Mouse (Mus musculus): ENCODE data around the gene Reps2. TPM values are rescaled to one million over a fixed set of nuclear protein-coding genes. Genes with fewer than 3 reads are reported as not detected.

Gene Reps2
- 0.80 and 0.84 TPM in 2 replicates for polyA plus RNA-seq (2015; fragmentation: Nextera tagmentation; extraction: Ambion mirVana)

GRCm38 (mm10) chrX:162643091-162643788 is at the start of gene Reps2:
Reps2 (minus strand) TSS chrX:162643649.
- H3K36me3 ChIP-seq (ENCODE audit: control insufficient read depth, insufficient read depth, low read length): no peaks in the 10 kb centered on the region
- H3K4me2 ChIP-seq (ENCODE audit: low read depth, low read length): peak within 1 kb of the TSS; percentile 86
- peak within 1 kb of the TSS; percentile 67 for H3K9ac ChIP-seq (ENCODE audit: low read length)
- H3K4me1 ChIP-seq (replicated peaks; ENCODE audit: control insufficient read depth, insufficient read depth, low read length): no peaks in the 10 kb centered on the region
- H3K27ac ChIP-seq (ENCODE audit: low read length): no peak within 1 kb of the TSS
- WGBS: 13% methylated on average over 47 of the region's 61 CpGs
- no peaks in the 10 kb centered on the region; the same call in 1 of the 2 replicates for H3K27me3 ChIP-seq (ENCODE audit: control insufficient read depth, insufficient read depth, low read depth, low read length)
- H3K4me3 ChIP-seq (ENCODE audit: low read length): peak within 1 kb of the TSS; percentile 61
- peak; percentile 98 for ATAC-seq (ENCODE audit: low read depth)
- H3K9me3 ChIP-seq (ENCODE audit: control insufficient read depth, low read length): no peaks in the 10 kb centered on the region

- H3K27me3 ChIP-seq (ENCODE audit: control insufficient read depth, insufficient read depth, low read depth, low read length): no peaks in the 10 kb centered on the region
- no peak overlapping the region for H3K4me2 ChIP-seq (ENCODE audit: low read depth, low read length)
- H3K36me3 ChIP-seq (ENCODE audit: control insufficient read depth, insufficient read depth, low read length): no peaks in the 10 kb centered on the region
- no peak overlapping the region for H3K4me3 ChIP-seq (ENCODE audit: low read length)
- 57% methylated on average over 2 of the region's 2 CpGs for whole genome bisulfite sequencing
- H3K9ac ChIP-seq (ENCODE audit: low read length): no peak overlapping the region
- no peaks in the 10 kb centered on the region for H3K9me3 ChIP-seq (ENCODE audit: control insufficient read depth, low read length)
- no peak for ATAC-seq (ENCODE audit: low read depth)
- H3K4me1 ChIP-seq (replicated peaks; ENCODE audit: control insufficient read depth, insufficient read depth, low read length): no peaks in the 10 kb centered on the region
- H3K27ac ChIP-seq (ENCODE audit: low read length): no peak overlapping the region
Observed at GRCm38 (mm10) chrX:162691272-162691671, 47.8 kb upstream of the Reps2 start.

- Histone ChIP-seq H3K4me2 (ENCODE audit: low read depth, low read length) (no peak overlapping the region), H3K9ac (ENCODE audit: low read length) (no peak overlapping the region), H3K4me3 (ENCODE audit: low read length) (no peak overlapping the region), H3K4me1 (replicated peaks; ENCODE audit: control insufficient read depth, insufficient read depth, low read length) (no peaks in the 10 kb centered on the region), H3K36me3 (ENCODE audit: control insufficient read depth, insufficient read depth, low read length) (no peaks in the 10 kb centered on the region), H3K27ac (ENCODE audit: low read length) (no peak overlapping the region), H3K27me3 (ENCODE audit: control insufficient read depth, insufficient read depth, low read depth, low read length) (no peaks in the 10 kb centered on the region; the same call in none of the 2 replicates), H3K9me3 (ENCODE audit: control insufficient read depth, low read length) (no peaks in the 10 kb centered on the region)
- no peak for ATAC-seq (ENCODE audit: low read depth)
- WGBS: 83% methylated on average over 1 of the region's 1 CpGs
Observed at GRCm38 (mm10) chrX:162685394-162685793, 41.9 kb upstream of the Reps2 start.

- no peak for ATAC-seq (ENCODE audit: low read depth)
- Histone ChIP-seq H3K9ac (ENCODE audit: low read length) (no peak overlapping the region), H3K4me1 (replicated peaks; ENCODE audit: control insufficient read depth, insufficient read depth, low read length) (no peaks in the 10 kb centered on the region), H3K27me3 (ENCODE audit: control insufficient read depth, insufficient read depth, low read depth, low read length) (no peaks in the 10 kb centered on the region; the same call in none of the 2 replicates), H3K36me3 (ENCODE audit: control insufficient read depth, insufficient read depth, low read length) (no peaks in the 10 kb centered on the region), H3K4me3 (ENCODE audit: low read length) (no peak overlapping the region), H3K27ac (ENCODE audit: low read length) (no peak overlapping the region), H3K4me2 (ENCODE audit: low read depth, low read length) (no peak overlapping the region), H3K9me3 (ENCODE audit: control insufficient read depth, low read length) (no peaks in the 10 kb centered on the region)
- WGBS: 69% methylated on average over 2 of the region's 2 CpGs
Observed at GRCm38 (mm10) chrX:162679506-162679905, 36.1 kb upstream of the Reps2 start.

GRCm38 (mm10) chrX:162678820-162679219 is 35.4 kb upstream of the Reps2 start:
- H3K9me3 ChIP-seq (ENCODE audit: control insufficient read depth, low read length): no peaks in the 10 kb centered on the region
- H3K27me3 ChIP-seq (ENCODE audit: control insufficient read depth, insufficient read depth, low read depth, low read length): no peaks in the 10 kb centered on the region; the same call in none of the 2 replicates
- no peaks in the 10 kb centered on the region for H3K4me1 ChIP-seq (replicated peaks; ENCODE audit: control insufficient read depth, insufficient read depth, low read length)
- H3K4me3 ChIP-seq (ENCODE audit: low read length): no peak overlapping the region
- no peak for ATAC-seq (ENCODE audit: low read depth)
- H3K4me2 ChIP-seq (ENCODE audit: low read depth, low read length): no peak overlapping the region
- no peak overlapping the region for H3K9ac ChIP-seq (ENCODE audit: low read length)
- no peaks in the 10 kb centered on the region for H3K36me3 ChIP-seq (ENCODE audit: control insufficient read depth, insufficient read depth, low read length)
- H3K27ac ChIP-seq (ENCODE audit: low read length): no peak overlapping the region
- WGBS: 41% methylated on average over 2 of the region's 2 CpGs

GRCm38 (mm10) chrX:162666166-162666565 is 22.7 kb upstream of the Reps2 start:
- Histone ChIP-seq H3K27me3 (ENCODE audit: control insufficient read depth, insufficient read depth, low read depth, low read length) (no peaks in the 10 kb centered on the region), H3K4me3 (ENCODE audit: low read length) (no peak overlapping the region), H3K27ac (ENCODE audit: low read length) (no peak overlapping the region), H3K9ac (ENCODE audit: low read length) (no peak overlapping the region), H3K4me2 (ENCODE audit: low read depth, low read length) (no peak overlapping the region), H3K9me3 (ENCODE audit: control insufficient read depth, low read length) (no peaks in the 10 kb centered on the region), H3K4me1 (replicated peaks; ENCODE audit: control insufficient read depth, insufficient read depth, low read length) (no peaks in the 10 kb centered on the region), H3K36me3 (ENCODE audit: control insufficient read depth, insufficient read depth, low read length) (no peaks in the 10 kb centered on the region)
- no peak for ATAC-seq (ENCODE audit: low read depth)
- 71% methylated on average over 2 of the region's 2 CpGs for WGBS

- no peaks in the 10 kb centered on the region for H3K27me3 ChIP-seq (ENCODE audit: control insufficient read depth, insufficient read depth, low read depth, low read length)
- H3K27ac ChIP-seq (ENCODE audit: low read length): no peak overlapping the region
- ATAC-seq (ENCODE audit: low read depth): no peak
- WGBS: 86% methylated on average over 1 of the region's 1 CpGs
- no peaks in the 10 kb centered on the region for H3K4me1 ChIP-seq (replicated peaks; ENCODE audit: control insufficient read depth, insufficient read depth, low read length)
- no peak overlapping the region for H3K4me2 ChIP-seq (ENCODE audit: low read depth, low read length)
- no peaks in the 10 kb centered on the region for H3K36me3 ChIP-seq (ENCODE audit: control insufficient read depth, insufficient read depth, low read length)
- no peak overlapping the region for H3K9ac ChIP-seq (ENCODE audit: low read length)
- no peak overlapping the region for H3K4me3 ChIP-seq (ENCODE audit: low read length)
- H3K9me3 ChIP-seq (ENCODE audit: control insufficient read depth, low read length): no peaks in the 10 kb centered on the region
Observed at GRCm38 (mm10) chrX:162660182-162660581, 16.7 kb upstream of the Reps2 start.

- Histone ChIP-seq H3K27me3 (ENCODE audit: control insufficient read depth, insufficient read depth, low read depth, low read length) (peaks cover 2% of the 10 kb centered on the region; the same call in 1 of the 2 replicates), H3K27ac (ENCODE audit: low read length) (no peak overlapping the region), H3K4me2 (ENCODE audit: low read depth, low read length) (no peak overlapping the region), H3K9me3 (ENCODE audit: control insufficient read depth, low read length) (no peaks in the 10 kb centered on the region), H3K4me3 (ENCODE audit: low read length) (no peak overlapping the region), H3K4me1 (replicated peaks; ENCODE audit: control insufficient read depth, insufficient read depth, low read length) (no peaks in the 10 kb centered on the region), H3K9ac (ENCODE audit: low read length) (no peak overlapping the region), H3K36me3 (ENCODE audit: control insufficient read depth, insufficient read depth, low read length) (no peaks in the 10 kb centered on the region)
- no peak for ATAC-seq (ENCODE audit: low read depth)
- WGBS: 76% methylated on average over 7 of the region's 7 CpGs
Observed at GRCm38 (mm10) chrX:162653518-162653917, 10.1 kb upstream of the Reps2 start.

GRCm38 (mm10) chrX:162652445-162652844 is 9.0 kb upstream of the Reps2 start:
- H3K4me2 ChIP-seq (ENCODE audit: low read depth, low read length): no peak overlapping the region
- no peaks in the 10 kb centered on the region for H3K36me3 ChIP-seq (ENCODE audit: control insufficient read depth, insufficient read depth, low read length)
- no peaks in the 10 kb centered on the region for H3K4me1 ChIP-seq (replicated peaks; ENCODE audit: control insufficient read depth, insufficient read depth, low read length)
- no peak for ATAC-seq (ENCODE audit: low read depth)
- no peak overlapping the region for H3K9ac ChIP-seq (ENCODE audit: low read length)
- no peak overlapping the region for H3K27ac ChIP-seq (ENCODE audit: low read length)
- H3K9me3 ChIP-seq (ENCODE audit: control insufficient read depth, low read length): no peaks in the 10 kb centered on the region
- H3K27me3 ChIP-seq (ENCODE audit: control insufficient read depth, insufficient read depth, low read depth, low read length): peaks cover 2% of the 10 kb centered on the region; the same call in 1 of the 2 replicates
- H3K4me3 ChIP-seq (ENCODE audit: low read length): no peak overlapping the region
- WGBS: 75% methylated on average over 3 of the region's 3 CpGs
